Mouse (Mus musculus) E14TG2a.4 (cell line): ENCODE measurements around the gene Susd6.

Experiments
- CTCF ChIP-seq: conservative IDR thresholded peaks from 2 replicates; pipeline ENCODE4 v1.5.1; 2014; ENCODE audit warnings: low read length
- NANOG ChIP-seq: IDR thresholded peaks from 2 replicates; pipeline ENCODE4 v1.6.1; 2014; ENCODE audit warnings: borderline replicate concordance, low read length, mixed read lengths

- TF ChIP-seq CTCF (no peak), NANOG (no peak)
Observed at GRCm38 (mm10) chr12:80762982-80763381, 27.3 kb upstream of the Susd6 start.
